Mouse (Mus musculus) heart, embryonic 12.5 days (tissue): ENCODE measurements around the gene Coro1a. TPM values are rescaled to one million over a fixed set of nuclear protein-coding genes. Genes with fewer than 3 reads are reported as not detected.

ENCODE experiments used
- ATAC-seq: fragments of 200-750 bp; cut with Nextera tagmentation; 2 replicates; pipeline ENCODE4 v1.8.0; 2017; ENCODE audit warnings: moderate TSS enrichment, moderate library complexity; ENCODE audit not compliant: insufficient number of reproducible peaks, low FRiP score
- H3K27ac ChIP-seq: fragments of 300-500 bp; sonication (generic); 2 replicates; pipeline ENCODE4 v1.5.1; 2016; ENCODE audit warnings: mild to moderate bottlenecking, moderate library complexity; ENCODE audit not compliant: poor library complexity, severe bottlenecking
- H3K27me3 ChIP-seq: fragments of 300-500 bp; sonication (generic); replicated peaks from 2 replicates; pipeline ENCODE4 v1.6.1; 2016; ENCODE audit warnings: mild to moderate bottlenecking, moderate library complexity
- H3K36me3 ChIP-seq: fragments of 300-500 bp; sonication (generic); 2 replicates; pipeline ENCODE4 v1.6.1; 2016; ENCODE audit warnings: mild to moderate bottlenecking, moderate library complexity
- H3K4me1 ChIP-seq: fragments of 300-500 bp; sonication (generic); replicated peaks from 2 replicates; pipeline ENCODE4 v1.6.1; 2016; ENCODE audit warnings: mild to moderate bottlenecking
- H3K4me2 ChIP-seq: fragments of 300-500 bp; sonication (generic); 2 replicates; pipeline ENCODE4 v1.6.1; 2016; ENCODE audit warnings: mild to moderate bottlenecking, moderate library complexity
- H3K4me3 ChIP-seq: fragments of 300-500 bp; sonication (generic); 2 replicates; pipeline ENCODE4 v1.5.1; 2016; ENCODE audit warnings: mild to moderate bottlenecking
- H3K9ac ChIP-seq: fragments of 300-500 bp; sonication (generic); 2 replicates; pipeline ENCODE4 v1.6.1; 2016; ENCODE audit warnings: mild to moderate bottlenecking, moderate library complexity
- H3K9me3 ChIP-seq: fragments of 300-500 bp; sonication (generic); replicated peaks from 2 replicates; pipeline ENCODE4 v1.6.1; 2016; ENCODE audit warnings: mild to moderate bottlenecking, moderate library complexity
- WGBS: fragments of 180-500 bp; shearing (Covaris S2); methylation state at CpG from one replicate; pipeline ENCODE4 v1.1.7; 2016; 5-methylcytosine and 5-hydroxymethylcytosine counted together
- polyA plus RNA-seq: library from polyadenylated mRNA; unstranded; fragments of >200 nt; fragmentation: Nextera tagmentation; extraction: Ambion mirVana; gene quantifications from 2 replicates; pipeline ENCODE4 v1.2.1, GENCODE M21; 2016

Coro1a gene
- 9.2 and 9.8 TPM in 2 replicates for polyA plus RNA-seq

- WGBS, result 84% methylated on average over 19 of the region's 19 CpGs
- ATAC-seq, result no peak
- no peaks in the 10 kb centered on the region for H3K36me3 ChIP-seq
- no peak within 1 kb of the TSS for H3K4me2 ChIP-seq
- H3K4me3 ChIP-seq, result no peak within 1 kb of the TSS
- H3K27ac ChIP-seq, result no peak within 1 kb of the TSS
- peaks cover 42% of the 10 kb centered on the region for H3K27me3 ChIP-seq
- no peak within 1 kb of the TSS for H3K9ac ChIP-seq
- H3K9me3 ChIP-seq, result peaks cover 4% of the 10 kb centered on the region; the same call in 1 of the 2 replicates
- H3K4me1 ChIP-seq, result peaks cover 15% of the 10 kb centered on the region
Observed at GRCm38 (mm10) chr7:126707442-126708174, at the start of gene Coro1a. Gene Coro1a (minus strand): TSS chr7:126707787.

GRCm38 (mm10) chr7:126754866-126755265, 47.3 kb upstream of the Coro1a start:
- ATAC-seq, result peak; percentile 72
- Histone ChIP-seq H3K4me2 (peak overlapping the region; percentile 47), H3K4me1 (peaks cover 4% of the 10 kb centered on the region; the same call in 1 of the 2 replicates), H3K36me3 (no peaks in the 10 kb centered on the region), H3K27ac (no peak overlapping the region), H3K4me3 (no peak overlapping the region), H3K9me3 (no peaks in the 10 kb centered on the region), H3K27me3 (no peaks in the 10 kb centered on the region), H3K9ac (peak overlapping the region; percentile 39; the same call in 1 of the 2 replicates)
- WGBS, result 2% methylated on average over 9 of the region's 9 CpGs

- WGBS, result 89% methylated on average over 17 of the region's 17 CpGs
- H3K9ac ChIP-seq, result no peak overlapping the region
- H3K4me2 ChIP-seq, result no peak overlapping the region
- H3K36me3 ChIP-seq, result no peaks in the 10 kb centered on the region
- H3K27me3 ChIP-seq, result no peaks in the 10 kb centered on the region
- no peak overlapping the region for H3K4me3 ChIP-seq
- ATAC-seq, result no peak
- no peak overlapping the region for H3K27ac ChIP-seq
- no peaks in the 10 kb centered on the region for H3K4me1 ChIP-seq
- no peaks in the 10 kb centered on the region for H3K9me3 ChIP-seq
Observed at GRCm38 (mm10) chr7:126749582-126750343, 42.2 kb upstream of the Coro1a start.

GRCm38 (mm10) chr7:126748824-126749223, 41.2 kb upstream of the Coro1a start:
- WGBS, result 62% methylated on average over 7 of the region's 7 CpGs
- no peak overlapping the region for H3K9ac ChIP-seq

GRCm38 (mm10) chr7:126746798-126747197, 39.2 kb upstream of the Coro1a start:
- ATAC-seq, result no peak
- Histone ChIP-seq H3K36me3 (no peaks in the 10 kb centered on the region), H3K9me3 (no peaks in the 10 kb centered on the region), H3K4me3 (no peak overlapping the region), H3K9ac (no peak overlapping the region), H3K27ac (no peak overlapping the region), H3K4me2 (no peak overlapping the region), H3K4me1 (no peaks in the 10 kb centered on the region), H3K27me3 (no peaks in the 10 kb centered on the region)
- 29% methylated on average over 6 of the region's 6 CpGs for WGBS

More at GRCm38 (mm10) chr7:126748824-126749223, 41.2 kb upstream of the Coro1a start:
- no peak overlapping the region for H3K4me2 ChIP-seq
- no peaks in the 10 kb centered on the region for H3K36me3 ChIP-seq
- no peaks in the 10 kb centered on the region for H3K4me1 ChIP-seq
- H3K27ac ChIP-seq, result no peak overlapping the region
- H3K9me3 ChIP-seq, result no peaks in the 10 kb centered on the region
- H3K4me3 ChIP-seq, result no peak overlapping the region
- H3K27me3 ChIP-seq, result no peaks in the 10 kb centered on the region
- ATAC-seq, result no peak

GRCm38 (mm10) chr7:126746066-126746465, 38.5 kb upstream of the Coro1a start:
- Histone ChIP-seq H3K4me2 (no peak overlapping the region), H3K36me3 (no peaks in the 10 kb centered on the region), H3K4me1 (no peaks in the 10 kb centered on the region), H3K9ac (no peak overlapping the region), H3K27me3 (no peaks in the 10 kb centered on the region), H3K9me3 (no peaks in the 10 kb centered on the region), H3K4me3 (no peak overlapping the region), H3K27ac (no peak overlapping the region)
- no peak for ATAC-seq
- WGBS, result 70% methylated on average over 12 of the region's 12 CpGs

GRCm38 (mm10) chr7:126741964-126742482, 34.4 kb upstream of the Coro1a start:
- Histone ChIP-seq H3K4me3 (no peak overlapping the region), H3K9me3 (no peaks in the 10 kb centered on the region), H3K36me3 (no peaks in the 10 kb centered on the region), H3K27ac (no peak overlapping the region), H3K4me2 (no peak overlapping the region), H3K9ac (no peak overlapping the region), H3K4me1 (no peaks in the 10 kb centered on the region), H3K27me3 (no peaks in the 10 kb centered on the region)
- no peak for ATAC-seq
- WGBS, result 86% methylated on average over 13 of the region's 13 CpGs

GRCm38 (mm10) chr7:126741452-126741851, 33.9 kb upstream of the Coro1a start:
- H3K27me3 ChIP-seq, result no peaks in the 10 kb centered on the region
- WGBS, result 78% methylated on average over 5 of the region's 5 CpGs
- H3K9ac ChIP-seq, result no peak overlapping the region
- H3K4me3 ChIP-seq, result no peak overlapping the region
- no peak overlapping the region for H3K4me2 ChIP-seq
- no peaks in the 10 kb centered on the region for H3K4me1 ChIP-seq
- no peaks in the 10 kb centered on the region for H3K36me3 ChIP-seq
- H3K27ac ChIP-seq, result no peak overlapping the region
- ATAC-seq, result no peak
- no peaks in the 10 kb centered on the region for H3K9me3 ChIP-seq

- no peak overlapping the region for H3K27ac ChIP-seq
- no peak overlapping the region for H3K9ac ChIP-seq
- no peaks in the 10 kb centered on the region for H3K9me3 ChIP-seq
- H3K4me2 ChIP-seq, result no peak overlapping the region
- no peaks in the 10 kb centered on the region for H3K4me1 ChIP-seq
- 76% methylated on average over 5 of the region's 5 CpGs for WGBS
- H3K4me3 ChIP-seq, result no peak overlapping the region
- no peak for ATAC-seq
- no peaks in the 10 kb centered on the region for H3K36me3 ChIP-seq
- no peaks in the 10 kb centered on the region for H3K27me3 ChIP-seq
Observed at GRCm38 (mm10) chr7:126740977-126741376, 33.4 kb upstream of the Coro1a start.

- H3K9me3 ChIP-seq, result no peaks in the 10 kb centered on the region
- no peaks in the 10 kb centered on the region for H3K27me3 ChIP-seq
- no peak overlapping the region for H3K4me3 ChIP-seq
- no peak overlapping the region for H3K9ac ChIP-seq
- no peaks in the 10 kb centered on the region for H3K4me1 ChIP-seq
- H3K27ac ChIP-seq, result no peak overlapping the region
- WGBS, result 76% methylated on average over 13 of the region's 13 CpGs
- H3K4me2 ChIP-seq, result no peak overlapping the region
- ATAC-seq, result no peak; the same call in 1 of the 2 replicates
- no peaks in the 10 kb centered on the region for H3K36me3 ChIP-seq
Observed at GRCm38 (mm10) chr7:126740132-126740735, 32.6 kb upstream of the Coro1a start.

GRCm38 (mm10) chr7:126739551-126739950, 32.0 kb upstream of the Coro1a start:
- Histone ChIP-seq H3K27me3 (no peaks in the 10 kb centered on the region), H3K9ac (no peak overlapping the region), H3K4me1 (no peaks in the 10 kb centered on the region), H3K4me3 (no peak overlapping the region), H3K36me3 (no peaks in the 10 kb centered on the region), H3K27ac (no peak overlapping the region), H3K4me2 (no peak overlapping the region), H3K9me3 (no peaks in the 10 kb centered on the region)
- ATAC-seq, result no peak
- WGBS, result 82% methylated on average over 17 of the region's 17 CpGs
